Mouse (Mus musculus) MEL (cell line): ENCODE measurements around the gene Sytl3. TPM values are rescaled to one million over a fixed set of nuclear protein-coding genes. Genes with fewer than 3 reads are reported as not detected.

Experiments
- DNase-seq: peaks from one replicate; pipeline ENCODE4 v3.0.0; 2011; ENCODE audit warnings: low read depth, low spot score
- H3K27ac ChIP-seq: 2 replicates; pipeline ENCODE4 v1.5.1; 2012; ENCODE audit warnings: low read depth, mild to moderate bottlenecking, control low read depth, low read length, moderate library complexity; ENCODE audit not compliant: control insufficient read depth
- H3K27me3 ChIP-seq, 2 experiments: fragments of 150-350 bp in 1 of 2; sonication (generic) in 1 of 2; 2 replicates each; pipeline ENCODE4 v1.6.1; 2012; ENCODE audit warnings: low read length in 2 of 2, mild to moderate bottlenecking in 2 of 2, improper control_type of control experiment in 1 of 2, moderate library complexity in 1 of 2; ENCODE audit not compliant: insufficient read depth in 2 of 2, control insufficient read depth in 1 of 2
- H3K36me3 ChIP-seq, 2 experiments: 2 replicates each; pipeline ENCODE4 v1.6.1; 2012 to 2014; ENCODE audit warnings: low read length in 2 of 2, improper control_type of control experiment in 1 of 2, inconsistent platforms in 1 of 2, mild to moderate bottlenecking in 1 of 2; ENCODE audit not compliant: insufficient read depth in 2 of 2, control insufficient read depth in 1 of 2
- H3K4me1 ChIP-seq, 2 experiments: fragments of 150-350 bp in 1 of 2; sonication (generic) in 1 of 2; 2 replicates each; pipeline ENCODE4 v1.6.1; 2012; ENCODE audit warnings: low read length in 2 of 2, improper control_type of control experiment in 1 of 2, mild to moderate bottlenecking in 1 of 2; ENCODE audit not compliant: insufficient read depth in 2 of 2, control insufficient read depth in 1 of 2
- H3K4me3 ChIP-seq, 2 experiments: fragments of 150-350 bp in 1 of 2; sonication (generic) in 1 of 2; 2 replicates each; pipeline ENCODE4 v1.5.1; 2012; ENCODE audit warnings: low read depth in 2 of 2, low read length in 2 of 2, mild to moderate bottlenecking in 2 of 2, moderate library complexity in 2 of 2, control low read depth in 1 of 2, improper control_type of control experiment in 1 of 2; ENCODE audit not compliant: control insufficient read depth in 1 of 2, insufficient read depth in 1 of 2
- H3K79me2 ChIP-seq: 2 replicates; pipeline ENCODE4 v1.6.1; 2012; ENCODE audit warnings: mild to moderate bottlenecking, low read length, moderate library complexity; ENCODE audit not compliant: control insufficient read depth, poor library complexity, insufficient read depth
- H3K9ac ChIP-seq: 2 replicates; pipeline ENCODE4 v1.6.1; 2012; ENCODE audit warnings: low read depth, mild to moderate bottlenecking, control low read depth, low read length, moderate library complexity; ENCODE audit not compliant: control insufficient read depth, poor library complexity, severe bottlenecking
- H3K9me3 ChIP-seq: fragments of 150-350 bp; sonication (generic); replicated peaks from 2 replicates; pipeline ENCODE4 v1.6.1; 2012; ENCODE audit warnings: mild to moderate bottlenecking, low read length, improper control_type of control experiment, moderate library complexity; ENCODE audit not compliant: insufficient read depth
- E2F4 ChIP-seq: IDR thresholded peaks from 2 replicates; pipeline ENCODE4 v1.6.1; 2011; ENCODE audit warnings: low read depth, low read length, improper control_type of control experiment, borderline replicate concordance
- ETS1 ChIP-seq: IDR thresholded peaks from 2 replicates; pipeline ENCODE4 v1.6.1; 2012; ENCODE audit warnings: low read depth, mild to moderate bottlenecking, inconsistent platforms, low read length, improper control_type of control experiment, moderate library complexity
- HCFC1 ChIP-seq: IDR thresholded peaks from 2 replicates; pipeline ENCODE4 v1.6.1; 2012; ENCODE audit warnings: low read depth, mild to moderate bottlenecking, inconsistent platforms, low read length, improper control_type of control experiment, moderate library complexity
- MAZ ChIP-seq: IDR thresholded peaks from 2 replicates; pipeline ENCODE4 v1.6.1; 2012; ENCODE audit warnings: low read depth, mild to moderate bottlenecking, inconsistent platforms, low read length, improper control_type of control experiment
- NRF1 ChIP-seq: IDR thresholded peaks from 2 replicates; pipeline ENCODE4 v1.6.1; 2014; ENCODE audit warnings: low read depth, mild to moderate bottlenecking, inconsistent platforms, low read length, improper control_type of control experiment, moderate library complexity; ENCODE audit not compliant: poor library complexity, insufficient read depth, severe bottlenecking
- POLR2A ChIP-seq, 2 experiments: IDR thresholded peaks; 2 replicates each; pipeline ENCODE4 v1.6.1; 2011 to 2012; ENCODE audit warnings: low read length in 2 of 2, mild to moderate bottlenecking in 2 of 2, control low read depth in 1 of 2, improper control_type of control experiment in 1 of 2, low read depth in 1 of 2, moderate library complexity in 1 of 2; ENCODE audit not compliant: control insufficient read depth in 1 of 2, insufficient read depth in 1 of 2, poor library complexity in 1 of 2
- POLR2AphosphoS2 ChIP-seq: IDR thresholded peaks from 2 replicates; pipeline ENCODE4 v1.6.1; 2011; ENCODE audit warnings: low read length, improper control_type of control experiment
- POLR2AphosphoS5 ChIP-seq: IDR thresholded peaks from 2 replicates; pipeline ENCODE4 v1.6.1; 2012; ENCODE audit warnings: low read depth, borderline replicate concordance, mild to moderate bottlenecking, inconsistent platforms, low read length, moderate library complexity, mixed read lengths
- TBP ChIP-seq: IDR thresholded peaks from 2 replicates; pipeline ENCODE4 v1.8.0; 2011; ENCODE audit warnings: low read depth, low read length, improper control_type of control experiment
- ZNF384 ChIP-seq: IDR thresholded peaks from 2 replicates; pipeline ENCODE4 v1.6.1; 2012; ENCODE audit warnings: low read depth, mild to moderate bottlenecking, inconsistent platforms, low read length, improper control_type of control experiment
- polyA plus RNA-seq, 2 experiments: library from polyadenylated mRNA; stranded (reverse) in 1 of 2; unstranded in 1 of 2; fragments of >175 nt in 1 of 2; fragments of >200 nt in 1 of 2; gene quantifications; 2 replicates each; pipeline versions ENCODE4 v1.2.1 to v1.2.4; 2012; ENCODE audit warnings: low replicate concordance in 2 of 2, low read depth in 1 of 2; ENCODE audit not compliant: insufficient read length in 2 of 2, insufficient read depth in 1 of 2, missing spikeins in 1 of 2
- total RNA-seq: library from RNA; depleted of rRNA; stranded (reverse); fragments of 300-350 nt; gene quantifications from 2 replicates; pipeline ENCODE4 v1.2.3, GENCODE M21; 2012

The Sytl3 gene
- total and polyA plus RNA-seq, 3 experiments, result not detected

- Histone ChIP-seq H3K4me3 (no peak overlapping the region), H3K79me2 (peaks cover 11% of the 10 kb centered on the region; the same call in 1 of the 2 replicates), H3K9me3 (no peaks in the 10 kb centered on the region), H3K27ac (no peak overlapping the region), H3K4me1 (no peaks in the 10 kb centered on the region), H3K36me3 (peaks cover 0 to 2% of the 10 kb centered on the region in 2 experiments; a peak in 3 of 4 replicates), H3K9ac (no peak overlapping the region), H3K27me3 (no peaks in the 10 kb centered on the region)
- no peak for DNase-seq
- TF ChIP-seq E2F4, result no peak
- no peak for TF ChIP-seq ETS1
- no peak for TF ChIP-seq HCFC1
- TF ChIP-seq POLR2AphosphoS5, result no peak
Measured at GRCm38 (mm10) chr17:6757902-6758301, 99.0 kb downstream of the Sytl3 start.

GRCm38 (mm10) chr17:6758845-6759244, 100.0 kb downstream of the Sytl3 start:
- Histone ChIP-seq H3K27ac (no peak overlapping the region), H3K9ac (no peak overlapping the region), H3K9me3 (no peaks in the 10 kb centered on the region), H3K36me3 (peaks cover 0 to 5% of the 10 kb centered on the region in 2 experiments), H3K27me3 (no peaks in the 10 kb centered on the region), H3K4me3 (no peak overlapping the region), H3K4me1 (peaks cover 0 to 2% of the 10 kb centered on the region in 2 experiments; a peak in 1 of 4 replicates), H3K79me2 (peaks cover 13% of the 10 kb centered on the region; the same call in 1 of the 2 replicates)
- TF ChIP-seq HCFC1 (no peak), POLR2AphosphoS2 (no peak), TBP (no peak), POLR2AphosphoS5 (no peak), MAZ (no peak), POLR2A (IDR thresholded peaks at IDR 0.05; ENCODE audit: control insufficient read depth in 1 of 2, insufficient read depth in 1 of 2, low read depth in 1 of 2, low read length in 2 of 2, poor library complexity in 1 of 2) (no peak), NRF1 (no peak)
- no peak for DNase-seq

- Histone ChIP-seq H3K79me2 (peaks cover 13% of the 10 kb centered on the region; the same call in 1 of the 2 replicates), H3K9ac (no peak overlapping the region), H3K4me3 (no peak overlapping the region), H3K27me3 (no peaks in the 10 kb centered on the region), H3K27ac (no peak overlapping the region), H3K9me3 (no peaks in the 10 kb centered on the region), H3K36me3 (peaks cover 0 to 5% of the 10 kb centered on the region in 2 experiments), H3K4me1 (peaks cover 0 to 2% of the 10 kb centered on the region in 2 experiments; a peak in 1 of 4 replicates)
- no peak for TF ChIP-seq ZNF384
- DNase-seq, result no peak
Measured at GRCm38 (mm10) chr17:6759717-6760292, 100.9 kb downstream of the Sytl3 start.
